Mouse (Mus musculus) forebrain, embryonic 11.5 days (tissue): ENCODE measurements around the gene Tmem132c. TPM values are rescaled to one million over a fixed set of nuclear protein-coding genes. Genes with fewer than 3 reads are reported as not detected.

Source experiments
- ATAC-seq: fragments of 200-750 bp; cut with Nextera tagmentation; replicated peaks from 2 replicates; pipeline ENCODE4 v1.8.0; 2017; ENCODE audit warnings: moderate TSS enrichment; ENCODE audit not compliant: low FRiP score
- DNase-seq: peaks from one replicate; pipeline ENCODE4 v3.0.0-alpha.2; 2017; ENCODE audit warnings: low spot score
- H3K27ac ChIP-seq: fragments of 300-500 bp; sonication (generic); 2 replicates; pipeline ENCODE4 v1.5.1; 2014; ENCODE audit warnings: low read depth, low read length
- H3K27me3 ChIP-seq: fragments of 300-500 bp; sonication (generic); 2 replicates; pipeline ENCODE4 v1.6.1; 2014; ENCODE audit warnings: mild to moderate bottlenecking, low read length, mixed read lengths; ENCODE audit not compliant: control insufficient read depth, insufficient read depth
- H3K36me3 ChIP-seq: fragments of 300-500 bp; sonication (generic); 2 replicates; pipeline ENCODE4 v1.6.1; 2014; ENCODE audit warnings: mild to moderate bottlenecking, low read length, moderate library complexity, mixed read lengths; ENCODE audit not compliant: control insufficient read depth, insufficient read depth
- H3K4me1 ChIP-seq: fragments of 300-500 bp; sonication (generic); replicated peaks from 2 replicates; pipeline ENCODE4 v1.6.1; 2014; ENCODE audit warnings: low read length, mixed read lengths; ENCODE audit not compliant: control insufficient read depth, insufficient read depth
- H3K4me2 ChIP-seq: fragments of 300-500 bp; sonication (generic); 2 replicates; pipeline ENCODE4 v1.6.1; 2014; ENCODE audit warnings: low read depth, mild to moderate bottlenecking, low read length, moderate library complexity, mixed read lengths; ENCODE audit not compliant: severe bottlenecking
- H3K4me3 ChIP-seq: fragments of 300-500 bp; sonication (generic); 2 replicates; pipeline ENCODE4 v1.5.1; 2014; ENCODE audit warnings: low read depth, low read length
- H3K9ac ChIP-seq: fragments of 300-500 bp; sonication (generic); 2 replicates; pipeline ENCODE4 v1.6.1; 2014; ENCODE audit warnings: low read length
- H3K9me3 ChIP-seq: fragments of 300-500 bp; sonication (generic); 2 replicates; pipeline ENCODE4 v1.6.1; 2016; ENCODE audit warnings: low read length, mixed read lengths; ENCODE audit not compliant: control insufficient read depth
- WGBS: fragments of 180-500 bp; shearing (Covaris S2); extraction: QIAGEN DNeasy Blood & Tissue Kit; methylation state at CpG from one replicate; pipeline ENCODE4 v1.1.7; 2014; 5-methylcytosine and 5-hydroxymethylcytosine counted together
- polyA plus RNA-seq: library from polyadenylated mRNA; unstranded; fragments of >200 nt; fragmentation: Nextera tagmentation; extraction: Ambion mirVana; gene quantifications from 2 replicates; pipeline ENCODE4 v1.2.1, GENCODE M21; 2014

The Tmem132c gene
- polyA plus RNA-seq, 1 experiment from 2014 or later: 26.1 TPM

- no peak overlapping the region for H3K4me2 ChIP-seq
- no peak for ATAC-seq
- WGBS: 81% methylated on average over 17 of the region's 17 CpGs
Observed at GRCm38 (mm10) chr5:127290461-127291250, 49.0 kb downstream of the Tmem132c start.

GRCm38 (mm10) chr5:127291581-127291980 lies 50.0 kb downstream of the Tmem132c start:
- Histone ChIP-seq H3K4me3 (no peak overlapping the region), H3K36me3 (no peaks in the 10 kb centered on the region), H3K9ac (no peak overlapping the region), H3K9me3 (no peaks in the 10 kb centered on the region), H3K27me3 (no peaks in the 10 kb centered on the region), H3K27ac (no peak overlapping the region), H3K4me1 (no peaks in the 10 kb centered on the region), H3K4me2 (no peak overlapping the region)
- 87% methylated on average over 7 of the region's 7 CpGs for WGBS
- DNase-seq (no peak), ATAC-seq (no peak)

More at GRCm38 (mm10) chr5:127290461-127291250, 49.0 kb downstream of the Tmem132c start:
- Histone ChIP-seq H3K27me3 (no peaks in the 10 kb centered on the region), H3K9me3 (no peaks in the 10 kb centered on the region), H3K9ac (no peak overlapping the region), H3K4me1 (no peaks in the 10 kb centered on the region), H3K27ac (no peak overlapping the region), H3K4me3 (no peak overlapping the region), H3K36me3 (no peaks in the 10 kb centered on the region)
- DNase-seq: no peak

- Histone ChIP-seq H3K27ac (no peak overlapping the region), H3K36me3 (no peaks in the 10 kb centered on the region), H3K27me3 (no peaks in the 10 kb centered on the region), H3K4me3 (no peak overlapping the region), H3K4me2 (no peak overlapping the region), H3K9me3 (no peaks in the 10 kb centered on the region), H3K4me1 (peaks cover 6% of the 10 kb centered on the region; the same call in 1 of the 2 replicates), H3K9ac (no peak overlapping the region)
- WGBS: 93% methylated on average over 3 of the region's 3 CpGs
- ATAC-seq (no peak), DNase-seq (no peak)
Observed at GRCm38 (mm10) chr5:127293698-127294097, 52.1 kb downstream of the Tmem132c start.

GRCm38 (mm10) chr5:127297461-127297860 lies 55.9 kb downstream of the Tmem132c start:
- H3K9me3 ChIP-seq: no peaks in the 10 kb centered on the region
- H3K9ac ChIP-seq: no peak overlapping the region
- no peaks in the 10 kb centered on the region for H3K27me3 ChIP-seq
- no peak for ATAC-seq
- H3K4me1 ChIP-seq: peaks cover 12% of the 10 kb centered on the region; the same call in 1 of the 2 replicates
- H3K4me3 ChIP-seq: no peak overlapping the region
- 42% methylated on average over 5 of the region's 5 CpGs for WGBS
- H3K4me2 ChIP-seq: no peak overlapping the region
- no peaks in the 10 kb centered on the region for H3K36me3 ChIP-seq
- DNase-seq: no peak
- H3K27ac ChIP-seq: no peak overlapping the region

GRCm38 (mm10) chr5:127298060-127298459 lies 56.5 kb downstream of the Tmem132c start:
- WGBS: 11% methylated on average over 2 of the region's 2 CpGs
- Histone ChIP-seq H3K9ac (no peak overlapping the region), H3K4me1 (peaks cover 12% of the 10 kb centered on the region; the same call in 1 of the 2 replicates), H3K9me3 (no peaks in the 10 kb centered on the region), H3K4me2 (no peak overlapping the region), H3K27ac (no peak overlapping the region), H3K4me3 (no peak overlapping the region), H3K36me3 (no peaks in the 10 kb centered on the region), H3K27me3 (no peaks in the 10 kb centered on the region)
- DNase-seq (no peak), ATAC-seq (no peak)

GRCm38 (mm10) chr5:127299010-127299409 lies 57.4 kb downstream of the Tmem132c start:
- H3K27ac ChIP-seq: no peak overlapping the region
- no peaks in the 10 kb centered on the region for H3K27me3 ChIP-seq
- H3K4me3 ChIP-seq: no peak overlapping the region
- H3K36me3 ChIP-seq: no peaks in the 10 kb centered on the region
- DNase-seq (no peak), ATAC-seq (no peak)
- H3K9me3 ChIP-seq: no peaks in the 10 kb centered on the region
- 8% methylated on average over 1 of the region's 1 CpGs for WGBS
- no peak overlapping the region for H3K4me2 ChIP-seq
- peaks cover 12% of the 10 kb centered on the region; the same call in 1 of the 2 replicates for H3K4me1 ChIP-seq
- no peak overlapping the region for H3K9ac ChIP-seq

GRCm38 (mm10) chr5:127300597-127301254 lies 59.1 kb downstream of the Tmem132c start:
- H3K4me2 ChIP-seq: no peak overlapping the region
- 61% methylated on average over 8 of the region's 8 CpGs for WGBS
- ATAC-seq: no peak

GRCm38 (mm10) chr5:127305312-127305711 lies 63.7 kb downstream of the Tmem132c start:
- H3K27me3 ChIP-seq: no peaks in the 10 kb centered on the region
- no peak for ATAC-seq
- WGBS: 71% methylated on average over 5 of the region's 5 CpGs
- H3K36me3 ChIP-seq: no peaks in the 10 kb centered on the region
- no peak overlapping the region for H3K9ac ChIP-seq
- no peaks in the 10 kb centered on the region; the same call in 1 of the 2 replicates for H3K4me1 ChIP-seq
- H3K4me3 ChIP-seq: no peak overlapping the region
- H3K27ac ChIP-seq: no peak overlapping the region
- H3K9me3 ChIP-seq: no peaks in the 10 kb centered on the region
- DNase-seq: no peak
- H3K4me2 ChIP-seq: no peak overlapping the region

More at GRCm38 (mm10) chr5:127300597-127301254, 59.1 kb downstream of the Tmem132c start:
- Histone ChIP-seq H3K9ac (no peak overlapping the region), H3K4me3 (no peak overlapping the region), H3K4me1 (peaks cover 12% of the 10 kb centered on the region; the same call in 1 of the 2 replicates), H3K27me3 (no peaks in the 10 kb centered on the region), H3K9me3 (no peaks in the 10 kb centered on the region), H3K27ac (no peak overlapping the region), H3K36me3 (no peaks in the 10 kb centered on the region)
- no peak for DNase-seq
